Mouse (Mus musculus) limb, embryonic 10.5 days (tissue): ENCODE data around the gene Ppp1r9b. TPM values are rescaled to one million over a fixed set of nuclear protein-coding genes. Genes with fewer than 3 reads are reported as not detected.

Experiments used
- DNase-seq: peaks from one replicate; pipeline ENCODE4 v3.0.0-alpha.2; 2017; ENCODE audit warnings: low spot score
- H3K27ac ChIP-seq: fragments of 300-500 bp; sonication (generic); 2 replicates; pipeline ENCODE4 v1.5.1; 2016; ENCODE audit warnings: mild to moderate bottlenecking
- H3K27me3 ChIP-seq: fragments of 300-500 bp; sonication (generic); 2 replicates; pipeline ENCODE4 v1.6.1; 2016; ENCODE audit warnings: low read depth, mild to moderate bottlenecking; ENCODE audit not compliant: poor library complexity, severe bottlenecking
- H3K36me3 ChIP-seq: fragments of 300-500 bp; sonication (generic); 2 replicates; pipeline ENCODE4 v1.6.1; 2016; ENCODE audit warnings: mild to moderate bottlenecking, moderate library complexity
- H3K4me1 ChIP-seq: fragments of 300-500 bp; sonication (generic); 2 replicates; pipeline ENCODE4 v1.6.1; 2016
- H3K4me3 ChIP-seq: fragments of 300-500 bp; sonication (generic); 2 replicates; pipeline ENCODE4 v1.5.1; 2016; ENCODE audit warnings: mild to moderate bottlenecking, moderate library complexity
- H3K9me3 ChIP-seq: fragments of 300-500 bp; sonication (generic); replicated peaks from 2 replicates; pipeline ENCODE4 v1.6.1; 2016; ENCODE audit warnings: mild to moderate bottlenecking
- WGBS: fragments of 180-500 bp; shearing (Covaris S2); methylation state at CpG from one replicate; pipeline ENCODE4 v1.1.7; 2016; 5-methylcytosine and 5-hydroxymethylcytosine counted together
- polyA plus RNA-seq: library from polyadenylated mRNA; unstranded; fragments of >200 nt; fragmentation: Nextera tagmentation; extraction: Ambion mirVana; gene quantifications from 2 replicates; pipeline ENCODE4 v1.2.1, GENCODE M21; 2016

Ppp1r9b gene
- polyA plus RNA-seq, 1 experiment from 2014 or later, result 10.8 TPM

DNA sequence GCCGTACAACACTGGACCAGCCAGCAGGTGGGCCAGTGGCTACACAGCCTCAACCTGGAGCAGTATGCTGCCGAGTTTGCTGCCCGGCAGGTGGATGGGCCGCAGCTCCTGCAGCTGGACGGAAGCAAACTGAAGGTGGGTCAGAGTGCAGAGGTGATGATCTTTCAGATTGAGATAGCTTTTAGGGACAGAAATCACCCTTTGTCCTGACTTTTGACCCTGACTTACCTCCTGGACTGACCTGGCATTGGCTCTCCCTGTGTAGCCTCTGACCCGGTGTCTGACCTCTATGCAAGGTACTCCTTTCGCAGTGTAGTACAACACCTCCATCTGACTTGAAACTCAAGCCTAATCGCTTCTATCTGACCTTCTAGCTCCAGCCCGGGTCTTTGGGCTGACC, 32.6 kb downstream of the Ppp1r9b start:
- no peak overlapping the region for H3K27ac ChIP-seq
- H3K9me3 ChIP-seq, result no peaks in the 10 kb centered on the region
- peaks cover 25% of the 10 kb centered on the region for H3K4me1 ChIP-seq
- no peak for DNase-seq
- WGBS, result 95% methylated on average over 9 of the region's 9 CpGs
- peaks cover 81% of the 10 kb centered on the region for H3K36me3 ChIP-seq
- peaks cover 39% of the 10 kb centered on the region for H3K27me3 ChIP-seq
- H3K4me3 ChIP-seq, result no peak overlapping the region

- Histone ChIP-seq H3K36me3 (peaks cover 70% of the 10 kb centered on the region), H3K9me3 (no peaks in the 10 kb centered on the region), H3K27me3 (peaks cover 35% of the 10 kb centered on the region), H3K4me1 (peaks cover 25% of the 10 kb centered on the region), H3K4me3 (no peak overlapping the region), H3K27ac (no peak overlapping the region)
- 77% methylated on average over 29 of the region's 29 CpGs for WGBS
- DNase-seq, result no peak
Measured at GRCm38 (mm10) chr11:95024439-95025184, 33.8 kb downstream of the Ppp1r9b start.

DNA sequence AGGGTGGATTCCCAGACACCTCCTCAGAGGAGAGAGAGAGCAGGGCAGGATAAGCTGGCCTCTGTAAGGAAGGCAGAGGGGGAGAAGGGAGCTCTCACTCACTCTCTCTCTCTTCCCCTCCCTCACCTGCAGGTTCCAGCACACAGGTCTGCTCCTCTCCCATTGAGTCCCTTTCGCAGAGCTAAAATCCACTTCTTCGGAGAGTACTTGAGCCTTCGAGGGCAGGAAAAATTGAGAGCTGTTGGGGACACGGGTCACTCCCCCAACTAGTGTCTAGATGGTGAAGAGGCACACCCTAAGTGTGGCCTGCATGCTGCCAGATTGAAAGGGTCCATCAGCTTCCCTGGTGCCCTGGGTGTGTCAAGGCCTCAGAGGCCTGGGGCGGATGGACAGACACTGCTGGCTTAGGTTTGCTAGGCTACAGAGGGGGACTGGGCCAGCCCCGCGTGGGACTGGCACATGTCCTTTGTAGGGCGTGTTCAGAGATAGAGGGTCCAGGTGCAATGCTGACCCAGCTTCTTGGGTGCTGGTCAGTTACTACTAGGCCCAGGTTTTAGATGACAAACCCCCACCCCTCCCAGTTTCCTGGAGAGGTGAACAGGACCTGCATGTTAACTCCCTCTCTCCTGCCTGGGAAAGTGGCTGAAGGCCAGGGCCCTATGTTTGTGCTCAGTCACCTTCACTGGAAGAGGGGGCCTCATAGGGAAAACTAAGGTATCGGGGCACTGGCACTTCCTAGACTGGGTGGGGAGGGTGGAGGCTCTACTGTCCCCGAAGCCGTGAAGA, 34.6 kb downstream of the Ppp1r9b start:
- Histone ChIP-seq H3K4me1 (peaks cover 21% of the 10 kb centered on the region), H3K36me3 (peaks cover 62% of the 10 kb centered on the region), H3K4me3 (no peak overlapping the region), H3K9me3 (no peaks in the 10 kb centered on the region), H3K27ac (no peak overlapping the region), H3K27me3 (peaks cover 28% of the 10 kb centered on the region)
- 91% methylated on average over 11 of the region's 11 CpGs for WGBS
- no peak for DNase-seq

DNA sequence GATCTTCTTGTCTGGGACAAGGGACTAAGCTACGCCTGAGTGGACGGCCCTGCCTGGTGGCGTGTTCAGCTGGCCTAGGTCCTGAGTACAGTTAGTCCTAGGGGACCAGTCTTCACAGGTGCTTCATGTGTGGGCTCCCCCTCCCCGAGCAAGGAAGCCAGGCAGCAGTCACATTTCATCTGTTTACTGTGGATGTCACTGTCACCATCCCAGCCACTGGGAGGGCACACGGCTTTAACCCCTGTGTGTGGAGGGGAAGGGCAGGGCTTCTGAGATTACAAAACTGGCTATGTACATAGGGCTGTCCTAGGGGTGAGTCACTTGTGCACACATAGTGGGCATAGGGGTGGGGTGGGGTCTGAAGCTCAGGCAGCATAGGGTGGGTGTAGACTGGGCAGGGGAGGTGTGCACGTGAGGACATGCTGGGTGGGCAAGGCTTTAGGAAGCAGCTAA, 35.3 kb downstream of the Ppp1r9b start:
- no peaks in the 10 kb centered on the region for H3K9me3 ChIP-seq
- 83% methylated on average over 6 of the region's 6 CpGs for WGBS
- H3K4me3 ChIP-seq, result no peak overlapping the region
- H3K36me3 ChIP-seq, result peaks cover 55% of the 10 kb centered on the region
- H3K27me3 ChIP-seq, result peaks cover 24% of the 10 kb centered on the region
- no peak for DNase-seq
- peaks cover 21% of the 10 kb centered on the region for H3K4me1 ChIP-seq
- no peak overlapping the region for H3K27ac ChIP-seq

DNA sequence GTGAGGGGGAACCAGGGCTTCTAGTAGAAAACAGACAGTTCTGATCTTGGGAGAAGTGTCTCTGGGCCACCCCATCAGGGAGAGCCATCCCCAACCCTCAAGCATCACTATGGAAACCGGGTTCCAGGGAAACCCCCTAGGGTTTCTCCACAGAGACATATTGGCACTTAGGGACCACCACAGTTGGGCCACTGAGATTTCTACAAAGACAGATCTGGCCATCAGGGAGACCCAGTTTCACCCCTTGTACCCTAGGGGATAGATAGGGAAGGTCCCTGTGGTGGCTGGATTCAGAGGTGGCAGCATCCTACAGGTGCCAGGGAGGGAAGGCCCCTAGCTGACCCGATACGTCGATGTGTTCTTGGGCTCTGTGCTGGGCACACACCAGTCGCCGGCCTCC, 36.0 kb downstream of the Ppp1r9b start:
- Histone ChIP-seq H3K4me1 (peaks cover 21% of the 10 kb centered on the region), H3K4me3 (no peak overlapping the region), H3K36me3 (peaks cover 47% of the 10 kb centered on the region), H3K27me3 (peaks cover 27% of the 10 kb centered on the region), H3K9me3 (no peaks in the 10 kb centered on the region), H3K27ac (no peak overlapping the region)
- DNase-seq, result no peak
- 87% methylated on average over 6 of the region's 6 CpGs for WGBS

DNA sequence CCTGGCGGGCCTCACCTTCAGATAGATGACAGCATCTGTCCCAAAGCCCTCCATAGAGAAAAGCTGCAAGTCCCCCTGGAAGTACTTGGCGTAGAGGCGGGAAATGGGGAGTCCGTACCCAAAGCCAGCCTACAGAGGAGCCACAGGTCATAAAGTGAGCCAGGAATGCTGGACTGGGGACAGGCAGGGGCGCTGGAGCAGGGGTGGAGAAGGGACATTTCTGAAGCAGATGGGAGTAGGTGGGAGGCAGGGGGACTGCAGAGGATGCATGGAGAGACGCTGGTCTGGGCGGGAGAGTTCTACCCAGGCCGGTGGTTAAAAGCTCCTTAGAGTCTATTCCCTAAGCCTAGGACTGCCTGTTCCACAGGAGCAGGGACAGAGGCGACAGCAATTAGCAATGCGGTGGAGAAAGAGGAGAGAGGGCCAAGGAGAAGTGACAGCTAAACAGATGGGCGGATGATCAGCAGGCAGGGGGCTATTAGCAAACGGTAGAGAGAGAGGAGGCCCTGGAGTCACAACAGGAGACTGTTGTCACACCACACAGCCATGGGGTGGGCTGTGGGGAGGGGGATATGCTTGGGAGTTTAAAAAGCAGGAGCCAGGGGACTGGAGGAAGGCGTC, 37.1 kb downstream of the Ppp1r9b start:
- H3K27ac ChIP-seq, result 0 out of 2 replicates have a peak overlapping the region, but pooled peaks have one; percentile 14
- no peaks in the 10 kb centered on the region for H3K9me3 ChIP-seq
- peaks cover 21% of the 10 kb centered on the region for H3K4me1 ChIP-seq
- 14% methylated on average over 13 of the region's 13 CpGs for WGBS
- peaks cover 36% of the 10 kb centered on the region for H3K36me3 ChIP-seq
- no peak overlapping the region for H3K4me3 ChIP-seq
- peaks cover 38% of the 10 kb centered on the region for H3K27me3 ChIP-seq
- DNase-seq, result no peak

GRCm38 (mm10) chr11:95032945-95033344, 42.1 kb downstream of the Ppp1r9b start:
- Histone ChIP-seq H3K27me3 (peaks cover 50% of the 10 kb centered on the region), H3K4me1 (peaks cover 20% of the 10 kb centered on the region), H3K9me3 (no peaks in the 10 kb centered on the region), H3K36me3 (no peaks in the 10 kb centered on the region; the same call in 1 of the 2 replicates), H3K4me3 (no peak overlapping the region), H3K27ac (no peak overlapping the region)
- DNase-seq, result no peak
- WGBS, result 31% methylated on average over 6 of the region's 6 CpGs

GRCm38 (mm10) chr11:95033617-95034016, 42.8 kb downstream of the Ppp1r9b start:
- no peak for DNase-seq
- Histone ChIP-seq H3K27ac (no peak overlapping the region), H3K9me3 (no peaks in the 10 kb centered on the region), H3K27me3 (peaks cover 43% of the 10 kb centered on the region), H3K36me3 (peaks cover 4% of the 10 kb centered on the region; the same call in 1 of the 2 replicates), H3K4me3 (no peak overlapping the region), H3K4me1 (peaks cover 14% of the 10 kb centered on the region)
- WGBS, result 71% methylated on average over 14 of the region's 14 CpGs

DNA sequence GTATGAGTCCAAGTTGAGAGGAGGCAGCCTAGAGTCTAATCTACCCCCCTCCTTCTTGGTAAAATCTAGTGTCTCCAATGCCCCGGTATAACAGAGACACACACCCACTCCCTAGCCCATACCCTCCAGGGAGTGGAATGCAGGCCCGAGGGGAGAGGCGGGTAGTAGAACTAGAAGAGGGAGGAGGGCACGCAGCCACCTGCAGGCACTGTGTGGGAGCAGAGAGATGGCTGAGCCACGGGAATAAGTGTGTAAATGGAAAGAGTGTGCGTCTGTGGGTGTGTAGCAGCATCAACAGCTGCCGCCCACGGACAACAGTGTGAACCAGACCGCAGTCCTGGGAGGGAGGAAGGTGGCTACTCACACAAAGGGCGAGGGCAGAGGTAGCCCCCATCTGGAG, 44.1 kb downstream of the Ppp1r9b start:
- H3K4me1 ChIP-seq, result peaks cover 16% of the 10 kb centered on the region
- peaks cover 4% of the 10 kb centered on the region; the same call in 1 of the 2 replicates for H3K36me3 ChIP-seq
- H3K9me3 ChIP-seq, result no peaks in the 10 kb centered on the region
- no peak overlapping the region for H3K4me3 ChIP-seq
- WGBS, result 72% methylated on average over 10 of the region's 10 CpGs
- H3K27ac ChIP-seq, result no peak overlapping the region
- H3K27me3 ChIP-seq, result peaks cover 46% of the 10 kb centered on the region
- no peak for DNase-seq

DNA sequence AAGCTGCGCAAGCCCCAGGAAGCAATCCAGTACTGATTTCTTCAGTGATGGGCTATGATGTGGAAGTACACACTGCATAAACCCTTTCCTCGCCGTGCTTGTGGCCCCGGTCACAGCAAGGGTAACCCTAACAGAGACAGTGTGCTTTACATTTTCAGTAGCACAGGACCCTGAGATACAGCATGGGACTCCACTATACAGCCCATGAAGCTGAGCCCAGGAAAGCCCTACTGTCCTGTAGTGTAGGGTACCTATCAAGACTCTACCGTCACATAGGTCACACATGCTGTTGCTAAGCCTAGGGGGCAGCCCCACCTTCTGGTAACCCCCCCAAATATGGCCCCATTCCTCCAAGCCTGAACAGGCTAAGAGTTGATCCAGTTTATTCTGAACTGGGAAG, 45.7 kb downstream of the Ppp1r9b start:
- no peaks in the 10 kb centered on the region for H3K9me3 ChIP-seq
- no peak overlapping the region for H3K4me3 ChIP-seq
- peaks cover 53% of the 10 kb centered on the region for H3K27me3 ChIP-seq
- H3K36me3 ChIP-seq, result peaks cover 4% of the 10 kb centered on the region; the same call in 1 of the 2 replicates
- H3K27ac ChIP-seq, result no peak overlapping the region
- no peak for DNase-seq
- WGBS, result 94% methylated on average over 5 of the region's 5 CpGs
- H3K4me1 ChIP-seq, result peaks cover 31% of the 10 kb centered on the region

DNA sequence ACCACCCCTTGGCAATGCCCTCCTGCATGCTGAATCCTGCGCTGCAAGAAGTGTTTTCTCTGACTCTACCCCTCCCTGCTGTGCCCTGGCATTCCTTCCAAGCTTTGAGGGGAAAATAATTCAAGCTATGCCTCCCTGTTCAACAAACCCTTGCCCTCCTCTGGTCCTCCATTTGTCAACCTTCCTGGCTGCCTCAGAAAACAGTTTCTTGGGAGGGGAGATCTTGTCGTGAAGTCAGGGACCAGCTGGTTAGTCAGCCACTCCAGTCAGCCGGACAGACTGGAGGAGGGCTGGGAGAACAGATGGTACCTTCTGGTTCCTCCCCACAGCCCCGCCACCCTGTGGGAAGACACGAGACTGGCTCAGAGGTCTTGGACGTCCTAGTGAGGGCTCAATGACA, 46.5 kb downstream of the Ppp1r9b start:
- 63% methylated on average over 6 of the region's 6 CpGs for WGBS
- Histone ChIP-seq H3K4me1 (peaks cover 38% of the 10 kb centered on the region), H3K27ac (no peak overlapping the region), H3K4me3 (no peak overlapping the region), H3K9me3 (no peaks in the 10 kb centered on the region), H3K27me3 (peaks cover 45% of the 10 kb centered on the region), H3K36me3 (peaks cover 4% of the 10 kb centered on the region; the same call in 1 of the 2 replicates)
- no peak for DNase-seq

GRCm38 (mm10) chr11:95038156-95038817, 47.5 kb downstream of the Ppp1r9b start:
- peaks cover 36% of the 10 kb centered on the region for H3K27me3 ChIP-seq
- WGBS, result 84% methylated on average over 14 of the region's 14 CpGs
- H3K27ac ChIP-seq, result no peak overlapping the region
- H3K4me1 ChIP-seq, result peaks cover 36% of the 10 kb centered on the region
- peaks cover 4% of the 10 kb centered on the region; the same call in 1 of the 2 replicates for H3K36me3 ChIP-seq
- H3K4me3 ChIP-seq, result no peak overlapping the region
- DNase-seq, result no peak
- H3K9me3 ChIP-seq, result no peaks in the 10 kb centered on the region
